Mouse (Mus musculus): ENCODE data around the gene Tgfb2. TPM values are rescaled to one million over a fixed set of nuclear protein-coding genes. Genes with fewer than 3 reads are reported as not detected.

Tgfb2 gene
- total RNA-seq, 1 experiment: 10.4 TPM

DNA sequence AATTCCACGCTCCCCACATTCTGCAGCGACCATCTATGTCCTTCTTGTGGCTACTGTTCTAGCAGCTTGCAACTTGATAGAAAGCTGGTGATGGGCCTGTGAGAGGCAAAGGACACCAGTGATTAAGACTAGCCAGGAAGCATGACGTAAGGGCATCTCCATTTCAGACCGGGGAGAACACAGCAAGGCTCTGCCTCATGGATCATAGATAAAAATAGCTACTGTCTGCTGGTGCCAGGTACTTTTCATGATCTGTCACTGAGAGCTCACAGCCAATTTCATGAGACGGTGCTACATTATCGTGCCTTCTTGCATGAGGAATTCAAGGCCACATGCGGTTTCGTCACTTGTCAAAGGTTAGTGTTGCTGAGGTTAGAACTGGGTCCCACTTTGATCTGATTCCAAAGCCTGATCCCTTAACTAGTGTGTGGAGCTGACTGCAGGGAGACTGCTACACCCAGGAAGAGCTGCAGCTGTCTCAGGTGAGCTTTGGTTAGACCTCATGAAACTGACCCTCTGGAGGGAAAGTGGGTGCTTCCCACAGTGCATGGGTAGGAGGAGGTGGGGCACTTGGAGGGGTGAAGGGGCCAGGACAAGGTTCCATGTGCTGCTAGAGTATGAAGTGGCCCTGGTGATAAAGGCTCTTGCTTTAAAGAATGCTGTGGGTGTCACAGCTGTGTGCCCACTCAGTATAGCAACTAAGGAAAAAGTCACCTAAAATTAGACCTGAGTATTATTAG, 118.6 kb downstream of the Tgfb2 start:
- no peaks in the 10 kb centered on the region for H3K9me3 ChIP-seq (ENCODE audit: control insufficient read depth, insufficient read depth, low read depth, low read length)
- H3K9ac ChIP-seq (ENCODE audit: insufficient read depth, low read depth, low read length, poor library complexity, severe bottlenecking): no peak overlapping the region
- no peak overlapping the region for H3K4me3 ChIP-seq (ENCODE audit: insufficient read depth in 1 of 2, low read depth in 1 of 2, low read length in 2 of 2, poor library complexity in 1 of 2, severe bottlenecking in 1 of 2)
- no peak for TF ChIP-seq CHD2 (IDR thresholded peaks at IDR 0.05; ENCODE audit: low read depth, low read length)
- no peak for TF ChIP-seq MAFK (IDR thresholded peaks at IDR 0.05; ENCODE audit: insufficient read depth, low read depth, low read length)
- TF ChIP-seq HCFC1 (IDR thresholded peaks at IDR 0.05; ENCODE audit: borderline replicate concordance, insufficient read depth, low read length): no peak
- no peak for TF ChIP-seq ZNF384 (IDR thresholded peaks at IDR 0.05; ENCODE audit: low read depth, low read length)
- TF ChIP-seq ZC3H11A (IDR thresholded peaks at IDR 0.05; ENCODE audit: borderline replicate concordance, low read depth, low read length): no peak
- H3K36me3 ChIP-seq (ENCODE audit: control insufficient read depth, insufficient read depth, low read length, poor library complexity, severe bottlenecking): no peaks in the 10 kb centered on the region
- no peak overlapping the region for H3K27ac ChIP-seq (ENCODE audit: insufficient read depth, low read depth, low read length, poor library complexity, severe bottlenecking)
- no peaks in the 10 kb centered on the region for H3K4me1 ChIP-seq (ENCODE audit: control insufficient read depth in 2 of 2, insufficient read depth in 2 of 2, low read length in 2 of 2, poor library complexity in 1 of 2)
- in situ Hi-C loops (cut with MboI; ENCODE audit: low sequenced_read_pairs in 2 of 2, unreplicated experiment in 2 of 2): no loop called here
- DNase-seq (ENCODE audit: low read depth, low spot score): no peak

DNA sequence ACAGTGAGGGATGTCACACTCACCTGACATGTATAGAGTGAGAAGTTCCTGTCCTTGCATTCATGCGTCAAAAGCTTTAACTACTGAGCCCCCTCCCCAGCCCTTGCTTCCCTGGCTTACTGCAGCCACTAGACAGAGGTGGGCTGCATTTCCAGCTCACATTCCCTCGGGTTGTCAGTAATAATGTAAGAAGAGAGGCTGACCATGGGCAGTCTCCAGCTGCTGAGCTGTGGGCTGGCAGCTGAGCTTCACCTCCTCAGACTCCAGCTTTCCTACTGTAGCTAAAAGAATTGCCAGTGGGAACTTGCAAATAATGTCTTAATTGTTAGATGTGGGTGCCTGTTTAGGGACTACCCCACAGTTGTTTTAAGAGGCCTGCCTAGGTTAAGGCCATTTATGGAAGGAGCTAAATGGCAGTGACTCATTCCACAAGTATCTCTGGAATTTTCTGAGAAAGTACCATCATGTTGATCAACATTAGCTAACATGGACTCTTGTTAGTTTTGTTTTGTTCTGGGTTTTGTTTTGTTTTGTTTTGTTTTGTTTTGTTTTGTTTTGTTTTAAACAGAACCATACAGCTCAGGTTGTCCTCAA, 120.1 kb downstream of the Tgfb2 start:
- H3K4me1 ChIP-seq (ENCODE audit: control insufficient read depth in 2 of 2, insufficient read depth in 2 of 2, low read length in 2 of 2, poor library complexity in 1 of 2): no peaks in the 10 kb centered on the region
- no peak overlapping the region for H3K9ac ChIP-seq (ENCODE audit: insufficient read depth, low read depth, low read length, poor library complexity, severe bottlenecking)
- in situ Hi-C loops (cut with MboI; ENCODE audit: low sequenced_read_pairs in 2 of 2, unreplicated experiment in 2 of 2): no loop called here
- no peaks in the 10 kb centered on the region for H3K9me3 ChIP-seq (ENCODE audit: control insufficient read depth, insufficient read depth, low read depth, low read length)
- TF ChIP-seq ZC3H11A (IDR thresholded peaks at IDR 0.05; ENCODE audit: borderline replicate concordance, low read depth, low read length) (no peak), CHD2 (IDR thresholded peaks at IDR 0.05; ENCODE audit: low read depth, low read length) (no peak)
- no peak overlapping the region for H3K27ac ChIP-seq (ENCODE audit: insufficient read depth, low read depth, low read length, poor library complexity, severe bottlenecking)
- H3K4me3 ChIP-seq (ENCODE audit: insufficient read depth in 1 of 2, low read depth in 1 of 2, low read length in 2 of 2, poor library complexity in 1 of 2, severe bottlenecking in 1 of 2): no peak overlapping the region
- no peaks in the 10 kb centered on the region for H3K36me3 ChIP-seq (ENCODE audit: control insufficient read depth, insufficient read depth, low read length, poor library complexity, severe bottlenecking)
- no peak for DNase-seq (ENCODE audit: low read depth, low spot score)

DNA sequence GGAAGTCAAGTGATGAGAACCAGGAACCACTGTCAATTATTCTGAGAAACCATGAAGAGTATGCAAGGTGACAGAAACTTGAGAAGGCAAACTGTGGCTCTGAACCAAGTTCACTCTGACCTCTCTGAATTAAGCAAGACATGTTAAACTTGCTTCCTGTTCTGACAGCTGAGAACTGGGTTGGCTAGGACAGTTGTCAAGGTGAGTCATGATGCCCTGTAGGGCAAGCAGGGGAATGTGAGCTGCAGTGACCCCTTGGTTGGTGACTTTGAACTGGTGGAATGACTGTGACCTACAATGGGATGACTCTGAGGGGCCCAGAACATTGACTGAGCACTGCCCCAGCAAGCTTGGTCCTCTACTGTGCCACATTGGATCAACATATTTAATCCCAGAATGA, 121.9 kb downstream of the Tgfb2 start:
- no peak overlapping the region for H3K27ac ChIP-seq (ENCODE audit: insufficient read depth, low read depth, low read length, poor library complexity, severe bottlenecking)
- in situ Hi-C loops (cut with MboI; ENCODE audit: low sequenced_read_pairs in 2 of 2, unreplicated experiment in 2 of 2): no loop called here

GRCm38 (mm10) chr1:186582113-186582512, 123.7 kb downstream of the Tgfb2 start:
- Histone ChIP-seq H3K36me3 (ENCODE audit: control insufficient read depth, insufficient read depth, low read length, poor library complexity, severe bottlenecking) (no peaks in the 10 kb centered on the region), H3K4me1 (ENCODE audit: control insufficient read depth in 2 of 2, insufficient read depth in 2 of 2, low read length in 2 of 2, poor library complexity in 1 of 2) (no peaks in the 10 kb centered on the region), H3K9me3 (ENCODE audit: control insufficient read depth, insufficient read depth, low read depth, low read length) (no peaks in the 10 kb centered on the region), H3K9ac (ENCODE audit: insufficient read depth, low read depth, low read length, poor library complexity, severe bottlenecking) (no peak overlapping the region), H3K4me3 (ENCODE audit: insufficient read depth in 1 of 2, low read depth in 1 of 2, low read length in 2 of 2, poor library complexity in 1 of 2, severe bottlenecking in 1 of 2) (no peak overlapping the region), H3K27ac (ENCODE audit: insufficient read depth, low read depth, low read length, poor library complexity, severe bottlenecking) (no peak overlapping the region)
- no peak for DNase-seq (ENCODE audit: low read depth, low spot score)
- TF ChIP-seq HCFC1 (IDR thresholded peaks at IDR 0.05; ENCODE audit: borderline replicate concordance, insufficient read depth, low read length): no peak
- TF ChIP-seq MAFK (IDR thresholded peaks at IDR 0.05; ENCODE audit: insufficient read depth, low read depth, low read length): no peak
- TF ChIP-seq CHD2 (IDR thresholded peaks at IDR 0.05; ENCODE audit: low read depth, low read length): no peak
- TF ChIP-seq ZC3H11A (IDR thresholded peaks at IDR 0.05; ENCODE audit: borderline replicate concordance, low read depth, low read length): no peak
- TF ChIP-seq ZNF384 (IDR thresholded peaks at IDR 0.05; ENCODE audit: low read depth, low read length): no peak
- in situ Hi-C loops (cut with MboI; ENCODE audit: low sequenced_read_pairs in 2 of 2, unreplicated experiment in 2 of 2): no loop called here

More for the DNA sequence above, 121.9 kb downstream of the Tgfb2 start:
- TF ChIP-seq CHD2 (IDR thresholded peaks at IDR 0.05; ENCODE audit: low read depth, low read length) (no peak), ZC3H11A (IDR thresholded peaks at IDR 0.05; ENCODE audit: borderline replicate concordance, low read depth, low read length) (no peak), HCFC1 (IDR thresholded peaks at IDR 0.05; ENCODE audit: borderline replicate concordance, insufficient read depth, low read length) (no peak), ZNF384 (IDR thresholded peaks at IDR 0.05; ENCODE audit: low read depth, low read length) (no peak), MAFK (IDR thresholded peaks at IDR 0.05; ENCODE audit: insufficient read depth, low read depth, low read length) (no peak)
- no peak for DNase-seq (ENCODE audit: low read depth, low spot score)
- no peaks in the 10 kb centered on the region for H3K36me3 ChIP-seq (ENCODE audit: control insufficient read depth, insufficient read depth, low read length, poor library complexity, severe bottlenecking)
- no peaks in the 10 kb centered on the region for H3K4me1 ChIP-seq (ENCODE audit: control insufficient read depth in 2 of 2, insufficient read depth in 2 of 2, low read length in 2 of 2, poor library complexity in 1 of 2)
- no peak overlapping the region for H3K4me3 ChIP-seq (ENCODE audit: insufficient read depth in 1 of 2, low read depth in 1 of 2, low read length in 2 of 2, poor library complexity in 1 of 2, severe bottlenecking in 1 of 2)
- H3K9ac ChIP-seq (ENCODE audit: insufficient read depth, low read depth, low read length, poor library complexity, severe bottlenecking): no peak overlapping the region
- no peaks in the 10 kb centered on the region for H3K9me3 ChIP-seq (ENCODE audit: control insufficient read depth, insufficient read depth, low read depth, low read length)

Data from ES-E14 (cell line).